Mouse (Mus musculus): ENCODE measurements at regions not wholly inside any gene's neighbourhood (a gene's known extent, or its start where the extent isn't known, plus 50 kb on each side); places are given as distances from the start of the nearest gene placed in this dataset.

DNA sequence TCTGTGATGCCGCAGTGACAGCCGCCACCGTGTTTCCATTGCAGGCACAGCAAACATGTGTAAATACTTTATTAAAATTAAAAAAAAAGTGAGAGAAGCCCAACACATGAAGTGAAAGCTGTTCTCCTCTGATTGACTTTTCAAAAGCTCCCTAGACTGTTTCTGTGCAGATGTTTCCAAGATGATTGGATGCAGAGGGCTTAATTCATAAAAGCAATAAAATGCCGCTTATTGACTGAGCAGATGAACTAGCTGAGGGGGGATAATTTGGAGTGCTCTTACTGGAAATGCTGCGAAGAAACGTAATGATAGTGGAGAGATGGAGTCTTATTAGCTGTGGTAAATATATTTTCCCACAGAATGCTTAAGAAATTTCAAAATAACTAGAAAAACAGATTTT lies 170.4 kb downstream of the Rnf144a start:
- no peak for DNase-seq (ENCODE audit: low read depth, low spot score)

DNA sequence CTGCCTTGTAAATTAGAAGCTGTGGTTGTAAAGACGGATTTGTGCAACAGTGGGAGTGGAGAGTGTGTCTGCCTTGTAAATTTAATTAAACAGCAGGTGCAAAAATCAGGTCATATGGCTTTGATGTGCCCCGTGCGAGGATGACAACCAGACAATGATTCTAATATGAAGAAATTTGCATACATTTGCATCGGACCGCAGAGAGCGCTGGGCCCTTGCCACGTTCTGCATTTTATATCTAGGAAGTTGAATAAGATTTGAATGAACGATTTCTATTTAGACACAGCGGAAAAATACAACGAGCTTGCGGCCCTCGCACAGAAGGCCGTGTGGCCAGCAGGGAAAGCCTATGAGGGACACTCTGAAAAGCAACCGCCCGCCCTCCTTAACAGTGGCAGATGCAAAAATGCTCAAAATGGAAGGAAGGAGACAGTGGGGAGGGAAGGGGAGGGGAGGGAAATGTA lies 187.5 kb downstream of the Rnf144a start:
- no peak for DNase-seq (ENCODE audit: low read depth, low spot score)

DNA sequence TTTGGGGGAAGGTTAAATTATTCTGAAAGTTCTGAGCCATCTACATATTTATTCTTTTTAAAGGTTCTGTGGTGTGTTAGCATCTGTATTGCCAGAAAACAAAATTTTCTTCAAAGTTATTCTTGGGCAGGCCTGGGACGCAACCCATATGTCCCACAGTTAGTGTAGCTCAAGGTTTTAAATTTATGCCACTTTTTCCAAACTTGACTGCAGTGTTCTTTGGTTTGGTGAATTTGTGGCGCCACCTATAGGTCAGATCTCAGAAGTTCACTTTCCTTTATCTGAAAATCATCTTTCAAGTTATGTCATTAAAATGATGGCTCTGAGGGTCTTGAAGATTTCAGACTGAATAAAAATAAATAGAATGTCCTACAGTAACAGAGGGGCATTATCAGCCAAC lies 188.7 kb downstream of the Rnf144a start:
- peak; percentile 66 for DNase-seq (ENCODE audit: low read depth, low spot score)

DNA sequence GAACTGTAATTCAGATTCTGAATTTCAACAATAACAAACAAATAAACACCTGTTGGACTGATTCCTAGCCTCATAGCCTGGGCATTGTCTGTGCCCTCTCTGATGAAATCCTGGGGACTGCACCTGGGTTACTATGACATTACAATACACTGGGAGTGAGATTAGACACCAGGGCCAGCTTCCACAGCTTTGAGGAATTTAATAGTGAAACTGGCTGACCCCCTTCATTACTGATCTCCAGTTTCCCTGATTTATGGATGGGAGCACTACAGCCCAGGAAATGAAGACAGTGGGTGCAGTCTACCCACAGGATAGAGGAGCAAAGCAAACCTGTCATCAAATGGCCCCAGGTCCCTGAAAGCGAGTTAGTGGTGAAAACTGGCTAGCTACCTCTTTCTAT lies 202.6 kb downstream of the Rnf144a start:
- DNase-seq (ENCODE audit: low read depth, low spot score) = no peak

DNA sequence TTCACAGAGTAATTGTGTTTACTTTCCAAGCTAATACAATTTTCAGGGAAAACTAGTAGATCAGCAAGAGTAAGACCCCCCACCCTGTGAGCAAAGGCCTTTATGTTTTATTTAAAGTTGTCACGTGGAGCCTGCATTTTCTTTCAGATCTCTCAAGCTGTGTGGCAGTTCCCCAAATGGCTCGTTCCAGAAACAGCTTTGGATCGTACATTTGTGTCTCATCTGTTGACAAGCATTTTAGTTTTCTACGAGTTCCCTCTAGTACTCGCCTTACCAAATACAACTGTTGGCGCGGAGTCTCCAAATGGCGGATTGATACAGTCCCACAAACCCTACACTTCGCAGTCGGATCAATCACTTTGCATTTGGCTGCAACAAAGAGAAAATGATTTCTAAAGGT lies 203.6 kb downstream of the Rnf144a start:
- DNase-seq (ENCODE audit: low read depth, low spot score) = no peak

DNA sequence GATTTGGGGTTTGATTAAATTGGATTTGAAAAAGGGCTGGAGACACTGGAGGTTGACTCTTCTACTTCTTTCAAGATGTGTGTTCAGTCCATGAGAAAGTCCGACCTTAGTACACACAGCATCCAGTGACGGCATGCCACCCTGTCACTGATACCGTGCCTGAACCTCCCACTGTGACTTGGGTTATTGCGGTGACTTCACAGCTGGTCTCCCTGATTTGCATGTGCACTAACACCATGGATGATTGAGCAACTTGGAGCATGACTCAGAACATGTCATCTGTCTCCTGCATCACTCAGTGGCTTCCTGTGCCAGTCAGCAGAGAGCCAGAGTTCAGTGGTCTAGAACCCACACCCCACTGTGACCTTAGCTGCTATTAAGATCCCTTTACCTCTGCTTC lies 208.3 kb downstream of the Rnf144a start:
- DNase-seq (ENCODE audit: low read depth, low spot score) = no peak

DNA sequence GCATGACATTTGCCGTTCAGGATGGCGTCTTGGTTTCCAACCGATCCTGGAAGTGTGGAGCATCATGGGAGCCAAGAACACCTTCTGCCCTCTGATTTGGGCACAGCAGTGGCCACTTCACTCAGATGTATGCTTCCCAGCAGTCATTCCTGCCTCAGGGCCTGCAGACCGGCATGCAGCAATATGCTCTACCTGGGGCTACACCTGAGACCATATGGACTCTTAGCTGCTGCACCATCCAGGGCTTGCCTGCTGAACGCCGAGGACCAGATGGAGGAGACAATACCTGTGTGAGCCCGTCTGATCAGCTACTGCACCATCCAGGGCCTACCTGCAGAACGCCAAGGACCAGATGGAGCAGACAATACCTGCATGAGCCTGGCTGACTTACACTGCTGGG lies 209.0 kb downstream of the Rnf144a start:
- no peak for DNase-seq (ENCODE audit: low read depth, low spot score)

DNA sequence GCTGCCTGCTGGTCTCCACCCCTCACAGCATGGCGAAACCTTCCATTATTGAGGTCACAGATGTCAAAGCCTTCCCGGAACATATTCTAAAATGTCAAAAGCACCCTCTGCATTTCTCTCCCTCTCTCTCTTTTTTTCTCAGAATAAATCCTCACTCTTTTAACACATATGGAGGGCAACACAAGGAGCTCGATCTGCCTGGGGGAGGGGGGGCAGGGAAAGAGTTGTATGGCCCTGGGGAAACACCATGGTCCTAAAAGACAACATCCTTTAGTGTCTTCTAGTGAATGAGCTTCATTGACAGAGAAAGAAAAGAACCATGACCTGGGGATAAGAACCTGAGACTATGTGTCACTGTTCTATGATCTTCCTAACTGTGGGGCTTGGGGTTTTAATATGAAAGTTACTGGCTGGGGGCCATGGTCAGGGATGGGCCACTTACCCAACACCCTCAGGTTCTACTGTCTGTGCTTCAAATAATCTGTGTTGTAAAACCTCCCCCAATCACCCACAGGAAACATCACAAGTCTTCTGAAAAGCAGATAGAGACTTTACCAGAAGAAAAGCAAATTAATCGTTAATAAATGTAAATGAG lies 223.0 kb downstream of the Rnf144a start:
- no peak for DNase-seq (ENCODE audit: low read depth, low spot score)

DNA sequence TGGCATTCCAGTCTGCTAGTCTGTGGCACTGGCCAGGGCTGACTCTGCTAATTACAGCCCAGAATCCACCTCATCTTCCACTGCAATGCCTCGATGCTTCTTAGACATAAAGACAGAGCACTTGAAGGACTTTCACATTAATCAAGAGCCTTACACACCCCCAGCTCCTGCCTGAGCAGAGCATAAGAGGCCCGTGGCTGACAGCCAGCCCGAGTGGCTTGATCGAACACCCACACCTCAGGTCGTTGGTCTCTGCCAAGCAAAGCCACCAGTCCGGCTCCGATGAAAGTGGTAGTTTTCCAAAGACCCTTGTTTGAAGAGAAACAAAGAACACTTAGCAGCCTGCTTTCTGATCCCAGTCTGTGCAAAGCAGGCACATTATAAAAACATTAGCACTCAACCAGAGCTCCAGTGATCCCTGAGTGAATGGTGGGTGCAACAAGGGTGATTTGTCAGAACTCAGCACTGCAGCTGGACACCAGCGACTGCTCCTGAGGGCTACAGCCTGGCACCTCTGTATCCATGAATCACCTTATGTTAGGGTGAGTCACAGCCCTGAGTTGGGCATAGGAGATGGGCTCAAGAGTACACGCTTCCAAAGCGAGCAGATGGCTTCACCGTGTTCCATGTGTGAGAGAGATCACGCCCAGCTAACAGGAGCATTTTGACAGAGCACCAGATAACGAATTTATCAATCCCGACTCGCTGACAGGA lies 223.6 kb downstream of the Rnf144a start:
- DNase-seq (ENCODE audit: low read depth, low spot score) = peak; percentile 35

DNA sequence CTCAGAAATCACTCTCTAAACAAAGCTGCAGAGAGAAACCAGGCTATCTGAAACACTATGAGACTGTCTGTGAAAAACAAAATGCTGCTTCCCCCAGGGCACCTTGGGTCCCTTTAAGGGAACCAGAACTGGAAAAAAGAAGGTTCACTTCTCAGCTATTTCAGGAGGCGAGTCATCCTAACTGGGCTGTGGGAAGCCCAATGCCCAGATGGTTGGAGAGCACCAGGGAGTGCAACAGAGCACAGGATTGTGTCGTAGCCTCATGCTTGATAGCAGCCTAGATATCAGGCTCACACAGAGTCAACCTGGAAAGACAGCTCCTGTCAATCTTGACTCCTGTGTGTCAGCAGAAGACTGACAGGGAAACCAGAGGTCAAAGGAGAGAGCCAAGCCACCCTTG lies 226.1 kb downstream of the Rnf144a start:
- DNase-seq (ENCODE audit: low read depth, low spot score) = no peak

DNA sequence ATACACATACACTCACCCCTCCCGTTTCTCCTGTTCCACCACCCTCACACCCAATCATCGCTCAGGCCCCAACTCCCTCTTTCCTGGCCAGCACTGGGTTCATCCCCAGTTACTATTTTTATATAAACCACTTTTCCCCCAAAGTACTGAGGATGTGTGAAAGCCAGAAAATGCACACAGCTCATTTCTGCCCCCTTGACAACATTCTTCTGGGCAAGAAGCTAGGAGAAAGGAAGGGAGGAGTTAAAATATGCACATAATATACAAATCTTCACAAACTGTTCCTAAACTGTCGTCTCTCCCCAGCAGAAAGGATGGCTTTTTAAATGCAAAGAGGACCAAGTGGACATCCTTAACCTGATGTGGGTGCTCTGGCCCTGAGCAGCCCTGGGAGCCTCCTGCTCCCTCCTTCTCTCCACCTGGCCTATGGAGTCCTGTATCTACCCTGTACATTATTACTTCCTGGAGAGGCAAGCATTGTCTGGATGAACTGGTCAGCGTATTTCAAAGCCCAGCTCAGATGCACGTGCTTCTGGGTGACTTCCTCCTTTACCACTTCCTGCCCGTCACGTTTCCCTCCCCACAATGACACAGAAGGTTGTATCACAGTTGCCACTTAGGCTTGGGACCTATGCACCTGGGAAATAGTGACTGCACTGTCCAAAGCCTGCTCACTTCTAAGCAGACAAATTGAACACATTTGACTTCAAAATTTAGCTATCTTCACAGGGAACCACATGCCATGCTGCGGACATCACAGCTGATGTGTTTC lies 227.8 kb downstream of the Rnf144a start:
- no peak for DNase-seq (ENCODE audit: low read depth, low spot score)

DNA sequence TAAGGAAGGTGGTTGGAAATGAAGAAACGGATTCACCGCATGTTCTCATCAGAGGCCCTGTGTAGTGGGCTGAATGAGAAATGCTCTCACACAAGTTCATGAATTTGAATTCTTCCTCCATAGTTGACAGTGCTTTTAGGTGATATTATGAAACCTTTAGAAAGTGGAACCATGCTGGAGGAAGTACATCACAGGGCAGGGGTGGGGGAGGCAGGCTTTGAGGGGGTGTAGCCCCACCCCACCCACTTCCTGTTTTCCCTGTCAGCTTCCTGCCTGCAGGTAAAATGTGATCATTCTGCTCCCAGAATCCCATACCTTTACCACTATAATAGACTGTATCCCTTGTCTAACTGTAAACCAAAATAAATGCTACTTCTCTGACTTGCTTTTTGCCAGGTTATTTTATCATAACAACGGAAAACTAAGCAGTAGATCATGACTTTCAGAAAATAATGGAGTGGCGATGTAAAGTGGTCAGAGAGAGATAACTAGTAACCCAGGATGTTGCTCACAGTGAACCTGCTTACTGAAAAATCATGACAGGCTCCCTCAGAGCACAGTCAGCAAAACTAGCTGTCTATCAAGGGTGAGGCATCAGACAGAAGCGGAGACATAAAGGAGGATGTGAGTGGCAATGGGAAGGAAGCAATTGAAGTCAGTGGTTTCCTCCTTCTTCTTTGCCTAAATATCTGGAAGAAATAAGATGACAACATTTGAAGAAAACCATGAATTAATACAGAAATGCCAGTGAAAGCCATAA lies 230.2 kb downstream of the Rnf144a start:
- DNase-seq (ENCODE audit: low read depth, low spot score) = no peak

DNA sequence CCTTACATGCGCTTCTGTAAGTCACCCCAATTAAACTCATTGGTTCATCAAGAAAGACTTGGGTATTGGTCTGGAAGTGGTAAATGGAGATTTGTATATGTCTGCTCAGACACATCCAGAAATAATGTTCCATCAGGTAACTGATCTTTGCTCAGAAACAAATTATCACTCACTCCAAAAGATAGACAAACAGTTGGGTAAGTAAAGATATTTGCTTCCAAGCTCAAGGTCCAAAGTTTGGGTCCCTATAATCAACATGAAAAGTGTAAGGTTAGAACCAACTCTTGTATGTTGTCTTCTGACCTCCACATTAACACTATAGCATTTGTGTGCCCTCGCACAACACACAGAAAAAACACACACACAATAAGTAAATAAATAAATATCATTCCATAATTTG lies 232.0 kb downstream of the Rnf144a start:
- DNase-seq (ENCODE audit: low read depth, low spot score) = no peak

DNA sequence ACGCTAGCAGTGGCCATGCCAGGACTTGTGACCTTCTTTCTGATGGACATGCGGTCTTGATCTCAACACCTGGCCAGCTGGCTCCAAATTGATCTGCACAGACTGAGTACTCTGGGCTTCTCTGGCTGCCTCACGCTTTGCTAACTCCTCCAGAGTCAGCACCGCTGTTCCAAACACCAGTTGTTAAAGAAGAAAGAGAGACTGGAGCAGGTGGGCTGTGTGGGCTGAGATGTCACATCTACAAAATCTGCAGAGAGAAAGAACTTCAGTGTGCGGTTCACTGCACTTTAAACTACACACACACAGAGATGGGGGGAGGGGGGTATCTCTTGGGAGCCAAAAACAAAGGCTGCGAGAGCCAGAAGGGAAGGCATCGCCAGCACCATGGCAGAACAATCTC lies 234.2 kb downstream of the Rnf144a start:
- DNase-seq (ENCODE audit: low read depth, low spot score) = no peak

DNA sequence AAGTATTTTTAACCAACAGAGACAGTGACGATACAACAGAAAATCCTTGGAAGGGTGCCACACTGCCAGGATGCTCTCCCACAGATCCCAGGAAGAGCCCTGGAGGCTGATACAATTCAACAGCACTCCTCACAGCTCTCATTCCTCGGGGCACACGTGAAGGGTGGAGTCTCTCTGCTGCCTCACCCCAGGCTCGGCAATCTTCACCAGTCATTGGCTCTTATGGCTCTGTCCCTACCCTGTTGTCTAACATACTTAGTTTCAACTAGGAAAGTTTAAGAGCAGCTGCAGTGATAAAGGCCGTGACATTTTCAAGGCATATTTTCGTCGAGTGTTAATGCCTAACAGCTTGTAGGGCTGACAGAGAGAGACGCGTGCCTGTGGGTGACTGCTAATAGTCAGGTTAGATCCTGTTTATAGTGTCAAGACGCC lies 238.8 kb downstream of the Rnf144a start:
- DNase-seq (ENCODE audit: low read depth, low spot score) = no peak

DNA sequence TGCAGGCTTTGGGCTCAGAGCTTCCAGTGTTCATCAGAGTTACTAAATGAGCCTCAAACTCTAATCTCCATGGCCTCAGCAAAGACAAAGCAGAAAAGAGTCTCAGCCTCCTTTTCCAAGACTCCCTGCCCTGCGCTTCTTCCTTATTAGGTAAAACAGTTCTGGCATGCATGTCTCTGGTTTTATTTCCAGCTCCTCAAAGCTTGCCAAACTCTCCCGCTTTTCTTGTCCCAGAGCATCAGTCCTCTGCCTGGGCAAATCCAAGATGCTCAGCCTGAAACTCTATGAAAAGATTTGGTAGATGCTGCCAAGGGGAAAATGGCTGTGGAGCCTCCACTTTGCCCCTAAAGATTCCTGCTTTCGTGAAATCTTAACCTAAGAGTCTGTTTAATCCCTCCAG lies 251.6 kb downstream of the Rnf144a start:
- no peak for DNase-seq (ENCODE audit: low read depth, low spot score)

DNA sequence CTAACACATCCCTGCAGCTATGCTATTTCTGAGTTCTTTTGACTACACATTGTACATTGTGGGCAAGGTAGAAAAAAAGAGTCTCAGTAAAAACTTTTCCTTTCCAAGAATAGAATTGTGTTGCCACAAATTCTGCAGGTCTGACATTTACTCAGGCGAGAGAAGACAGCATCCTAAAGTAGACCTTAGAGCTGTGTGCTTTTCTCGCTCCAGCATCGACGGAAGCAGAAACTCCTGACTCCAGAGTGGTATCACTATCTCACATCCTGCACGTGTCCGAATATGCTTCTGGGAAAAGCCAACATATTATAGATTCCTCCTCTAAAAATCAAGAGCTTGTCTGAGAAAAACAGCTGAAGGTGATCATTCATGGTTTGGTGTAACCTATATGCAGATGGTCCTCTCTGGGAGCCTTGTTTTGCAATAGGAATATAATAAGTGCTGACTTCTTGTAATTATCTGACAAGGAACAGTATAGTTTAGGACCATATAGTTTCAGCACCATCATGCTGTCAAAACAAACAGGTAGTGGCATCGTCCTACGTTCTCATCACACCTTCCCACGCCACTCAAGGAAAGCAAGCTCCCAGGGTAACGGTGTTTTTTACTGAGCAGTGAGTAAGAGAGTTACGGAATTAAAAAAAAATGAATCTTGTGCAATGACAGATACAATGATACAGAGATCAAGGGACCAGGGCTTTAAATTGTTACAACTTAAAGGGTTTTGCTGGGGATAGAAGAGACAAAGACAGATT lies 254.0 kb downstream of the Rnf144a start:
- DNase-seq (ENCODE audit: low read depth, low spot score) = no peak

DNA sequence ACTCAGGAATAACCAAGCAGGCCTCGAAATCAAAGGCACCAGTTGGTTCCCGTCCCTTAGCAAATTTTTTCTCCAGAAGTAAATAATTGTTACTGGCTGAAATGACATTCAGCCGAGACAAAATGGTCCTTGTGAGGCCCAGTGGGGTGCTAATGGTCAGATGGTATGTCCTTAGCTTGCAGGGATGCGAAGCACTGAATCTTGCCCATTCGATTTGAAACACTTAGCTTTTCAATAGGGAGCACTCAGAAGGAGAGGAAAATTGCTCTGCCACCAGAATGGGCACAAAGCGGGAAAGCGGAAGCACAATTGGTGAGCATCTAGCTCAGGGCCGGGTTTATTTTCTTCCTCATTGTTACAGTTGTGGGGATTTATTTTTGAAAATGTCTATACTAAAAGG lies 262.1 kb downstream of the Rnf144a start:
- no peak for DNase-seq (ENCODE audit: low read depth, low spot score)

DNA sequence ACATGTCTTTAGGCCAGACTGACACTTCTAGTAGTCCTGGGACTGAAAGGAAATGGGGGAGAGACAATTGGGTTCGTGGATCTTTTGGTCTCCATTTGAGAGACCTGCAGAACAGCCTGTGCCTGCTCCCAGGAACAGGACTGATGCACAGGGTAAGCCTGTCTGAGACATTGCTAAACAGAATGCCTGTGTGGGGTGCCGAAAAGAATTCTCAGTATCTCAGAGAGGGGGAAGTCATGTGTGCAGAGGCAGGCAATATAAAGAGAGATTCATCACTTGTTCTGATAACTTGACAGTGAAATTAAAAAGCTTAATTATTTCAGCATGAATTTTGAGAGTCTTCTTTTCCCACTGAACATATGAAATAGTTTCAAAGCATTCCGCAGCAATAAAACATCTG lies 268.7 kb downstream of the Rnf144a start:
- DNase-seq (ENCODE audit: low read depth, low spot score) = no peak

DNA sequence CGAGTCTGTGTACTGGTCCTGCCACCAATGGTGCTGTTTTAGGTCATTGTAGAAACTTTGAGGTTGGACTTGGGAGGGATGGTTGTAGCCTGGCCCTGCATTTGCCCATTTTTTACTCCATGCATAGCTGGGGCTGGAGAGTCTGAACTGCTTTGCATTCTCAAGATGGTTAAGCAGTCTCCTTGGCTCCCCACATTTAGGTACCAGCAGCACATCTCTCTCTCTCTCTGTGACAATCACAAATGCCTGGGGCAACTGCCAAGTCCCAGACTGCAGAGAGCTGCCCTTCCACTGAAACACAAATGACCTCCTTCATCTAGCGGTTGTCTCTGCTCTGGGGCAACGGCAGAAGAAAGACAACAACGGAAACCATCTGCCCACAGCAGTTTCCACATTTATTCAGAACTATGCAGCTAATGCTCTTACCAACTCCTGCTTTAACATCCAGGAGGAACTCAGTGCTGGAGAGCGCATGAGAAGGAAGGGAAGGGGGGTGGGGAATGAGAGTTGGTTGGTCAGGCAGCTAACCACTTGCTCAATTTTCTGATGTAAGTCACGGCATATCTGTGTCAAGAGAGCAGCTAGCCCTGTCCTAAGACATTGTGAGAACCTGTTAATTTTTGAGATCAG lies 269.9 kb downstream of the Rnf144a start:
- DNase-seq (ENCODE audit: low read depth, low spot score) = no peak

DNA sequence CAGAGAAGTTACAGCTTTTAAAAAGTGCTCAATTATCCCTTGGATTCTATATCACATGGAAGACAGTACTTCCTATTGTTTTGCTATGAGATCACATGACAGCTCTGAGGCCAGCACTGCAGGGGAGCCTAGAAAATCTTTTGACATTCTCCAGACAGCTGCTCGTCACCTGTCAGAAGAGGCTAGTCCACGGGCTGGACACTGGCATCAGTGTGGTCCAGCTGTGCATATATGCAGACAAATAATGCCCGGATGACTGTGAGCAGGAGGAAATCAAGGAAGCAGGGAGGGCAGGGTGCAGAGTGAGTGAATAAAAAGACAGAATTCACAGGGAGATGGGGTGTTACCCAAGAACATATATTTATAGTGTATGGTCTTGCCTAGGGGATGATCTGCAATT lies 270.4 kb downstream of the Rnf144a start:
- DNase-seq (ENCODE audit: low read depth, low spot score) = no peak

Measured in mesoderm, embryonic 11.5 days (tissue).